Mouse (Mus musculus) stomach, embryonic 15.5 days (tissue): ENCODE measurements at regions not wholly inside any gene's neighbourhood (a gene's known extent, or its start where the extent isn't known, plus 50 kb on each side); places are given as distances from the start of the nearest gene placed in this dataset.
"Not testable (repeated sequence)": the region's sequence is repeated elsewhere in the genome, so short reads cannot be mapped to it uniquely, and the experiment has no call there.

Source experiments
- ATAC-seq: fragments of 200-750 bp; cut with Nextera tagmentation; 2 replicates; pipeline ENCODE4 v1.8.0; 2017; ENCODE audit warnings: low read depth, moderate number of reproducible peaks, moderate TSS enrichment; ENCODE audit not compliant: insufficient read depth, low FRiP score
- H3K27ac ChIP-seq: fragments of 300-500 bp; sonication (generic); 2 replicates; pipeline ENCODE4 v1.5.1; 2015; ENCODE audit warnings: mild to moderate bottlenecking, inconsistent platforms
- H3K27me3 ChIP-seq: fragments of 300-500 bp; sonication (generic); replicated peaks from 2 replicates; pipeline ENCODE4 v1.6.1; 2015; ENCODE audit warnings: inconsistent platforms
- H3K36me3 ChIP-seq: fragments of 300-500 bp; sonication (generic); 2 replicates; pipeline ENCODE4 v1.6.1; 2015; ENCODE audit warnings: inconsistent platforms
- H3K4me1 ChIP-seq: fragments of 300-500 bp; sonication (generic); 2 replicates; pipeline ENCODE4 v1.6.1; 2015; ENCODE audit warnings: inconsistent platforms
- H3K4me2 ChIP-seq: fragments of 300-500 bp; sonication (generic); 2 replicates; pipeline ENCODE4 v1.6.1; 2015; ENCODE audit warnings: mild to moderate bottlenecking, inconsistent platforms
- H3K4me3 ChIP-seq: fragments of 300-500 bp; sonication (generic); replicated peaks from 2 replicates; pipeline ENCODE4 v1.5.1; 2015; ENCODE audit warnings: inconsistent platforms
- H3K9ac ChIP-seq: fragments of 300-500 bp; sonication (generic); 2 replicates; pipeline ENCODE4 v1.6.1; 2015; ENCODE audit warnings: inconsistent platforms
- H3K9me3 ChIP-seq: fragments of 300-500 bp; sonication (generic); 2 replicates; pipeline ENCODE4 v1.6.1; 2016; ENCODE audit warnings: inconsistent platforms
- WGBS: fragments of 180-500 bp; shearing (Covaris S2); methylation state at CpG from one replicate; pipeline ENCODE4 v1.1.7; 2015; 5-methylcytosine and 5-hydroxymethylcytosine counted together

DNA sequence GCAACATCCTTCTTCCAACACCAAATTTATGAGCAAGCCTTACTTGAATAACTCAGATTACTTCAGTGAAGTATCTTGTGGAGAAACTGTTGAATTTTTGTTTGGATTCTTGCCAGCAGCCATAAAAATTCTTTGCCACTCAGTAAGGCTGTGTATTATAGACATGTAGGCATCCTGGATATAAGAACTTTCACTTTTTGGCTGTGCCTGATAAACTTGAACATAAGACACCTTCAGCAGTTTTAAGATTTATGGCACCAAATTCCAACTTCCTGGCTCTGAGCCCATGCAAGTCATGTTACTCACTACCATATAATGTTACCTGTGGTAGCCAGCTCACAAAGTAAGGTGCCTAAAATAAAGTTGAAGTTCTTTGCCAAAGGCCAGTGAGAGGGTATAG, 159.3 kb downstream of the Wdr11 start:
- H3K27me3 ChIP-seq, result no peaks in the 10 kb centered on the region
- no peak overlapping the region for H3K27ac ChIP-seq
- H3K4me1 ChIP-seq, result peaks cover 4% of the 10 kb centered on the region; the same call in 1 of the 2 replicates
- no peaks in the 10 kb centered on the region for H3K9me3 ChIP-seq
- no peak overlapping the region for H3K4me2 ChIP-seq
- H3K9ac ChIP-seq, result no peak overlapping the region
- no peak overlapping the region for H3K4me3 ChIP-seq
- ATAC-seq, result no peak
- H3K36me3 ChIP-seq, result no peaks in the 10 kb centered on the region

GRCm38 (mm10) chr7:129754737-129755136, 163.1 kb downstream of the Wdr11 start:
- WGBS, result 63% methylated on average over 5 of the region's 5 CpGs
- Histone ChIP-seq H3K27me3 (no peaks in the 10 kb centered on the region), H3K4me2 (no peak overlapping the region), H3K9ac (no peak overlapping the region), H3K4me3 (no peak overlapping the region), H3K9me3 (no peaks in the 10 kb centered on the region), H3K27ac (no peak overlapping the region), H3K36me3 (no peaks in the 10 kb centered on the region), H3K4me1 (peaks cover 6% of the 10 kb centered on the region; the same call in 1 of the 2 replicates)
- no peak for ATAC-seq

- H3K9ac ChIP-seq, result no peak overlapping the region
- H3K9me3 ChIP-seq, result no peaks in the 10 kb centered on the region
- H3K27ac ChIP-seq, result peak overlapping the region; percentile 49; the same call in 1 of the 2 replicates
Observed at GRCm38 (mm10) chr7:129756138-129756537, 164.5 kb downstream of the Wdr11 start.

GRCm38 (mm10) chr7:129759848-129760247, 168.2 kb downstream of the Wdr11 start:
- no peak for ATAC-seq
- peaks cover 29% of the 10 kb centered on the region for H3K4me1 ChIP-seq
- H3K27ac ChIP-seq, result no peak overlapping the region
- WGBS, result 75% methylated on average over 4 of the region's 4 CpGs
- no peaks in the 10 kb centered on the region for H3K27me3 ChIP-seq
- no peaks in the 10 kb centered on the region for H3K9me3 ChIP-seq
- H3K36me3 ChIP-seq, result no peaks in the 10 kb centered on the region
- no peak overlapping the region for H3K9ac ChIP-seq
- no peak overlapping the region for H3K4me2 ChIP-seq
- no peak overlapping the region for H3K4me3 ChIP-seq

More at GRCm38 (mm10) chr7:129756138-129756537, 164.5 kb downstream of the Wdr11 start:
- 61% methylated on average over 6 of the region's 6 CpGs for WGBS
- H3K27me3 ChIP-seq, result no peaks in the 10 kb centered on the region
- no peak overlapping the region for H3K4me3 ChIP-seq
- H3K36me3 ChIP-seq, result no peaks in the 10 kb centered on the region
- H3K4me2 ChIP-seq, result no peak overlapping the region
- peaks cover 10% of the 10 kb centered on the region for H3K4me1 ChIP-seq
- ATAC-seq, result 0 out of 2 replicates have a peak, but pooled peaks have one; percentile 43

DNA sequence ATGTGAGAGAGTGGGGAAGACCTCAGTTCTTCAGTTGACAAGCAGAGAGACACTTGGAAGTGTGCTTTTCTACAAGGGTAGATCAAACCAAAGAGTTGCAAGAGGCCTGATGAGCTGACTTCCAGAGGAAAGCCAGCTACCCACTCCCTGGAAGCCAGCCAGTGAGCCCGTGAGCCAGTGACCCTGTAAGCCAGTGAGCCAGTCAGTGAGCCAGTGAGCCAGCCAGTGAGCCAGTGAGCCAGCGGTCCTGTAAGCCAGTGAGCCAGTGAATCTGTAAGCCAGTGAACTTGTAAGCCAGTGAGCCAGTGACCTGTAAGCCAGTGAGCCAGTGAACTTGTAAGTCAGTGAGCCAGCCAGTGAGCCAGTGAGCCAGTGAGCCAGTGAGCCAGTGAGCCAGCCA, 168.7 kb downstream of the Wdr11 start:
- peaks cover 30% of the 10 kb centered on the region for H3K4me1 ChIP-seq
- H3K9me3 ChIP-seq, result no peaks in the 10 kb centered on the region
- H3K27ac ChIP-seq, result 0 out of 2 replicates have a peak overlapping the region, but pooled peaks have one; percentile 11
- 85% methylated on average over 2 of the region's 2 CpGs for WGBS
- H3K4me3 ChIP-seq, result no peak overlapping the region
- no peaks in the 10 kb centered on the region for H3K36me3 ChIP-seq
- ATAC-seq, result no peak
- no peak overlapping the region for H3K4me2 ChIP-seq
- H3K9ac ChIP-seq, result no peak overlapping the region
- H3K27me3 ChIP-seq, result no peaks in the 10 kb centered on the region

- H3K9ac ChIP-seq, result no peak overlapping the region
- 21% methylated on average over 5 of the region's 5 CpGs for WGBS
- H3K4me2 ChIP-seq, result no peak overlapping the region
- H3K4me1 ChIP-seq, result peaks cover 31% of the 10 kb centered on the region
- H3K36me3 ChIP-seq, result no peaks in the 10 kb centered on the region
- no peaks in the 10 kb centered on the region for H3K27me3 ChIP-seq
- peak overlapping the region; percentile 74; the same call in 1 of the 2 replicates for H3K27ac ChIP-seq
- no peak overlapping the region for H3K4me3 ChIP-seq
- H3K9me3 ChIP-seq, result no peaks in the 10 kb centered on the region
- ATAC-seq, result peak; percentile 29; the same call in 1 of the 2 replicates
Observed at GRCm38 (mm10) chr7:129763754-129764153, 172.1 kb downstream of the Wdr11 start.

GRCm38 (mm10) chr7:129764456-129764970, 172.8 kb downstream of the Wdr11 start:
- Histone ChIP-seq H3K4me1 (peaks cover 31% of the 10 kb centered on the region), H3K9me3 (no peaks in the 10 kb centered on the region), H3K27me3 (no peaks in the 10 kb centered on the region), H3K36me3 (no peaks in the 10 kb centered on the region), H3K4me2 (no peak overlapping the region), H3K27ac (peak overlapping the region; percentile 74; the same call in 1 of the 2 replicates), H3K9ac (no peak overlapping the region), H3K4me3 (no peak overlapping the region)
- WGBS, result 81% methylated on average over 5 of the region's 5 CpGs
- ATAC-seq, result peak; percentile 19; the same call in 1 of the 2 replicates

- ATAC-seq, result no peak
- no peaks in the 10 kb centered on the region for H3K36me3 ChIP-seq
- H3K4me2 ChIP-seq, result no peak overlapping the region
- H3K4me1 ChIP-seq, result peaks cover 28% of the 10 kb centered on the region
- no peak overlapping the region for H3K9ac ChIP-seq
- 82% methylated on average over 7 of the region's 7 CpGs for WGBS
- no peak overlapping the region for H3K4me3 ChIP-seq
- H3K27ac ChIP-seq, result no peak overlapping the region
- H3K9me3 ChIP-seq, result no peaks in the 10 kb centered on the region
- no peaks in the 10 kb centered on the region for H3K27me3 ChIP-seq
Observed at GRCm38 (mm10) chr7:129765681-129766080, 174.0 kb downstream of the Wdr11 start.

DNA sequence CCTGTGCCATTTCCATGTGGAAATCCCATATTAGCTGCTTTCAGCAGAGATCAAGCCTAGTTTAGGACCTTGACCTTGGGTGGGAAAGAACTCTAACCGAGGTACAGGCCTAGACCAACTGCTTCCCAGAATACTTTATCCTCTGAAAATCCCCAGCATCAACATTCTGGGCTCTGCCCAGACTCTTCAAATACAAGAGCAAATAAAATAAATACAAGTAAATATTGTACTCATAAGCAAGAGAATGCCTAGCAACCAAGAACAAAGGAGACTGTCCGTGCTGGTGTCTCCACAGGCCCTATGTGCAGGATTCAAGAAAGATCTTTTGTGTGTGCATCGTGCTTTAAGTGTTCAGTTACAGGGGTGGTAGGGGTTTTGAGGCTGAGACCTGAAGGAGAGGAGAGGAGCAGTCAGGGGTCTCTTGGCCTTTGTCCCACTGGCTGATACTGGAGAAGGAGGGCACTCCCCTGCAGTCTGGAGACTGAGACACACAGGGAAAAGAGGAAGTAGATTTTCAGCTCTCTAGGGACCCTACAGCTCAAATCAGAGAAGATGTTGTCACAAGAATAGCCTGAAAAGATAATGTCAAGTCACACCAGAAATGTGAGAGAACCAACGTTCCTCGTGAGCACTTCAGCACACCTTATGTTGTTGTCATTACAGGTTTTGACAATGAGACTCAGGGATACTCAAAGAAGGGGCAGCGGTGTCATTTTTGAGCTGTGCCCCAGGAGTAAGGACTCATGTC, 174.6 kb downstream of the Wdr11 start:
- no peaks in the 10 kb centered on the region for H3K36me3 ChIP-seq
- H3K9ac ChIP-seq, result no peak overlapping the region
- no peak overlapping the region for H3K4me2 ChIP-seq
- no peak for ATAC-seq
- H3K9me3 ChIP-seq, result no peaks in the 10 kb centered on the region
- 68% methylated on average over 6 of the region's 6 CpGs for WGBS
- peak overlapping the region; percentile 21; the same call in 1 of the 2 replicates for H3K27ac ChIP-seq
- H3K4me3 ChIP-seq, result no peak overlapping the region
- H3K4me1 ChIP-seq, result peaks cover 27% of the 10 kb centered on the region
- H3K27me3 ChIP-seq, result no peaks in the 10 kb centered on the region

DNA sequence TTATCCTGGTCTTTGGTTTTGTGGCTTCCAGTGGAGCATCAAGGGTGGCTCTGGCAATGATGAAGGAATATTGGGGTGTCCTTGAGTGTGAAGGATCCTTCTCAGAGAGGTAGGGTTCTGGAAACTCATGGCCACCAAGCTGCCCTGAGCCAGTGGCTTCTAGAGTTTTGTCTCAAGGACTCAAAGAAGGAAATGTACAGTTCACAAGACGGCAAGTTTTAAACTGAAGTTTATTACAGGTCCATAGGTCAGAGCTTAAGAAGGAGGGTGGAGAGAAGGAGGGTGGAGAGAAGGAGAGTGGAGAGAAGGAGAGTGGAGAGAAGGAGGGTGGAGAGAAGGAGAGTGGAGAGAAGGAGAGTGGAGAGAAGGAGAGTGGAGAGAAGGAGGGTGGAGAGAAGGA, 178.0 kb downstream of the Wdr11 start:
- not testable (repeated sequence) for H3K27ac ChIP-seq, H3K36me3 ChIP-seq, ATAC-seq, H3K27me3 ChIP-seq, H3K9ac ChIP-seq, H3K4me2 ChIP-seq, H3K4me3 ChIP-seq, H3K9me3 ChIP-seq
- peaks cover 24% of the 10 kb centered on the region for H3K4me1 ChIP-seq
- 64% methylated on average over 1 of the region's 1 CpGs for WGBS

DNA sequence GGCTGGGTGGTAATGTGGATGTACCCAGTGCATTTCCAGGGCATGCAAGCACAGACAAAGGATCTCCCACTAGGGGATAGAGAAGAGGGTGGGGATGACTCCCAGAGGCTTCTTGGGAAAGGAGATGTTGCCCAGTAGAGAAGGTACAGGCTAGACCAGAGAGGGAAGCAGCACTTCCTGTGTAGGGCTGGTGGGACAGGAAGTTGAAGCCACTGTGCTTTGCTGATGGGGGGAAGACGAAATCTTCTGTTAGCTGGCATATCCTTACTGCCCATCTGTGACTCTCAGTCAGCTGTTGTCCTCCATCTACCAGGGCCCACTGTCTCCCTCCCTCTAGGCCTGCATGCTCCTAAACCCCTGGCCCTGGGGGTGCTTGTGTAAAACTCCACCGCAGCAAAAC, 180.2 kb downstream of the Wdr11 start:
- no peak overlapping the region for H3K27ac ChIP-seq

DNA sequence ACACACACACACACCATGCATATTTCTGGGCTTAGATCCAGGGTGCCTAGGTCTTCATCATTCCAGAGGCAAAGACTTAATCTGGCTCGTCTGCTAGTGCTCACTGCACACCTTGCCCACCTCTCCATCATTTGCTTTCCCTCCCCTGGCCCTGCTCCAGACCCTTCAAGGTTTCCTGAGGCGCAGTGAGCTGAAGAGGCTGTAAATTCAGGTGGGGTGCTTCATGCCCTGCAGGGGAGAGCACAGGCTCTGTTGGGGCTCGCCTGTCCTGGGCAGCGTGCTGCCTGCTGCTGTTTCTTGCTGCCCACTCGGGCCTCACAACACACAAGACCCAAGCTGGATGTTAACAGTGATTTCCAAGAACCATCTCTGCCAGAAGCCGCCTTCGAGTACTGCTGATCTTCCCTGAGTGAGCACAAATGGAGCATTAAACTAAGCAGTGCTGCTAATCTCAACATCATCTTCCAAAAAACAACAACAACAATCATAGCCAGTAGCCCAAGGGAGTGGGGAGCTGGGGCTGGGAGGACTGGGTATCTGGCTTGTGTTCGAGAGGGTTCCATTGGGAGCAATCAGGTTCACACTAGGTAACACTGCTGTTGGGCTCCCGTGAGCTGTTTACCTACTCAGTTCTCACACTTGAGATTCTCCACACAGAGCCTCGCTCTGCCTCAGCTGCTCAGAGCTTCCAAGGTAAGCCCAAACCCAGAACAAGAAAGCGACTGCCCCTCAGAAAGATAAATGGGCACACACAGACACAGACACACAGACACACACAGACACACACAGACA, 181.1 kb downstream of the Wdr11 start:
- H3K4me2 ChIP-seq, result no peak overlapping the region
- H3K27ac ChIP-seq, result no peak overlapping the region
- H3K9me3 ChIP-seq, result no peaks in the 10 kb centered on the region
- no peaks in the 10 kb centered on the region for H3K36me3 ChIP-seq
- H3K4me3 ChIP-seq, result no peak overlapping the region
- WGBS, result 75% methylated on average over 11 of the region's 11 CpGs
- ATAC-seq, result 0 out of 2 replicates have a peak, but pooled peaks have one; percentile 17
- H3K27me3 ChIP-seq, result no peaks in the 10 kb centered on the region
- peaks cover 16% of the 10 kb centered on the region for H3K4me1 ChIP-seq
- no peak overlapping the region for H3K9ac ChIP-seq

More for the DNA sequence above, 180.2 kb downstream of the Wdr11 start:
- no peaks in the 10 kb centered on the region for H3K36me3 ChIP-seq
- no peak overlapping the region for H3K4me3 ChIP-seq
- no peaks in the 10 kb centered on the region for H3K27me3 ChIP-seq
- peaks cover 16% of the 10 kb centered on the region for H3K4me1 ChIP-seq
- ATAC-seq, result no peak
- H3K9ac ChIP-seq, result no peak overlapping the region
- H3K4me2 ChIP-seq, result no peak overlapping the region
- 91% methylated on average over 2 of the region's 2 CpGs for WGBS
- no peaks in the 10 kb centered on the region for H3K9me3 ChIP-seq
